Mouse (Mus musculus): ENCODE measurements around the gene Prkaca. TPM values are rescaled to one million over a fixed set of nuclear protein-coding genes. Genes with fewer than 3 reads are reported as not detected.

The Prkaca gene
- polyA plus RNA-seq, 1 experiment from 2014 or later = 156 TPM

- H3K27me3 ChIP-seq = no peaks in the 10 kb centered on the region
- H3K4me3 ChIP-seq = peak overlapping the region; percentile 85
- peak overlapping the region; percentile 82 for H3K4me2 ChIP-seq
- WGBS = 0% methylated on average over 54 of the region's 103 CpGs
- H3K36me3 ChIP-seq = peaks cover 48% of the 10 kb centered on the region
- peak overlapping the region; percentile 70 for H3K9ac ChIP-seq
- no peaks in the 10 kb centered on the region for H3K9me3 ChIP-seq
- ATAC-seq (ENCODE audit: borderline replicate concordance, extremely low read depth, low FRiP score, low TSS enrichment) = peak; percentile 89
- peaks cover 37% of the 10 kb centered on the region for H3K4me1 ChIP-seq
- peak overlapping the region; percentile 95 for H3K27ac ChIP-seq
Measured at GRCm38 (mm10) chr8:83996567-83997505, 24.0 kb downstream of the Prkaca start.

DNA sequence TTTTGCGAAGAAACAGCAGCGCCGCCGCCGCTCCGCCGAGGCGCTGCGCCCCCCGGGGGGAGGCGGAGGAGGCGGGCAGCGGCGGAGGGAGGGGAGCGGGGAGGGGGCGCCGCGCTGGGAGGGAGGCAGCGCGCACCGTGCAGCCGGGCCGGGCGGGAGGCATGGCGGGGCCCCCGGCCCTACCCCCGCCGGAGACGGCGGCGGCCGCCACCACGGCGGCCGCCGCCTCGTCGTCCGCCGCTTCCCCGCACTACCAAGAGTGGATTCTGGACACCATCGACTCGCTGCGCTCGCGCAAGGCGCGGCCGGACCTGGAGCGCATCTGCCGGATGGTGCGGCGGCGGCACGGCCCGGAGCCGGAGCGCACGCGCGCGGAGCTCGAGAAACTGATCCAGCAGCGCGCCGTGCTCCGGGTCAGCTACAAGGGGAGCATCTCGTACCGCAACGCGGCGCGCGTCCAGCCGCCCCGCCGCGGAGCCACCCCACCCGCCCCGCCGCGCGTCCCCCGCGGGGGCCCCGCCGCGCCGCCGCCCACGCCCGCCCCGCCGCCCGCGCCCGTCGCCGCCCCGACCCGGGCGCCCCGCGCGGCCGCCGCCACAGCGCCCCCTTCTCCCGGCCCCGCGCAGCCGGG is 24.8 kb downstream of the Prkaca start, which contains the start of gene Samd1:
Gene Samd1, plus strand, starts transcription at position 162 of the 631 bp plus-strand sequence.
- Histone ChIP-seq H3K4me1 (peaks cover 37% of the 10 kb centered on the region), H3K27ac (peak within 1 kb of the TSS; percentile 95), H3K36me3 (peaks cover 41% of the 10 kb centered on the region), H3K9ac (peak within 1 kb of the TSS; percentile 77), H3K27me3 (no peaks in the 10 kb centered on the region), H3K9me3 (no peaks in the 10 kb centered on the region), H3K4me2 (peak within 1 kb of the TSS; percentile 94), H3K4me3 (peak within 1 kb of the TSS; percentile 85)
- 2% methylated on average over 58 of the region's 112 CpGs for WGBS
- no peak for ATAC-seq (ENCODE audit: borderline replicate concordance, extremely low read depth, low FRiP score, low TSS enrichment)

DNA sequence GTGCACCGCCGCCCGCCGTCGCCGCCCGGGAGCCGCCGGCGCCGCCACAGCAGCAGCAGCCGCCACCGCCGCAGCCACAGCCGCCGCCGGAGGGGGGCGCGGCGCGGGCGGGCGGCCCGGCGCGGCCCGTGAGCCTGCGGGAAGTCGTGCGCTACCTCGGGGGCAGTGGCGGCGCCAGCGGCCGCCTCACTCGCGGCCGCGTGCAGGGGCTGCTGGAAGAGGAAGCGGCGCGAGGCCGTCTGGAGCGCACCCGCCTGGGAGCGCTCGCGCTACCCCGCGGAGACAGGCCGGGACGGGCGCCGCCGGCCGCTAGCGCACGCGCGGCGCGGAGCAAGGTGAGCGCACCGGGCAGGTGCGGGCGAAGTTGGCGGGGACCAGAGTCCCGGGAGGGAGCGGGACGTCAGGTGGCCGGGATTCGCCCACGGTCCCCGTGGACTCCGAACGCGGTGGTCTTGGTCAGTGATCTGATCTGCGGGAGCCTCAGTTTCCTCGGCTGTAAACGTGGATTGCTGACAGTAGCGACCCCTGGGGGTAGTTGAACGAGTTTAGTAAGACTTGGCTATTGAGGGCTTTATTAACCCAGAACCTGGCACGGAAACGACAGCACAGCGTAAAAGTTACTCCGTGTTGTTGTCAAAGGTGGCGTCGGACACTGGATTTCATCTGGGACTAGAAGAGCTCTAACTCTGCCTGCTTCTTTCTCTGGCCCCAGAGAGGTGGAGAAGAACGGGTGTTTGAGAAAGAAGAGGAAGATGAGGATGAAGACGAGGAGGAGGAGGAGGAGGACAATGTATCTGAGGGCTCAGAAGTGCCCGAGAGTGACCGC is 25.7 kb downstream of the Prkaca start:
- peaks cover 39% of the 10 kb centered on the region for H3K36me3 ChIP-seq
- peak overlapping the region; percentile 77 for H3K9ac ChIP-seq
- peak overlapping the region; percentile 82 for H3K4me3 ChIP-seq
- under 1% methylated on average over 69 of the region's 92 CpGs for WGBS
- H3K9me3 ChIP-seq = no peaks in the 10 kb centered on the region
- H3K27ac ChIP-seq = peak overlapping the region; percentile 87
- H3K4me1 ChIP-seq = peaks cover 39% of the 10 kb centered on the region
- H3K27me3 ChIP-seq = no peaks in the 10 kb centered on the region
- no peak; the same call in 1 of the 2 replicates for ATAC-seq (ENCODE audit: borderline replicate concordance, extremely low read depth, low FRiP score, low TSS enrichment)
- H3K4me2 ChIP-seq = peak overlapping the region; percentile 94

DNA sequence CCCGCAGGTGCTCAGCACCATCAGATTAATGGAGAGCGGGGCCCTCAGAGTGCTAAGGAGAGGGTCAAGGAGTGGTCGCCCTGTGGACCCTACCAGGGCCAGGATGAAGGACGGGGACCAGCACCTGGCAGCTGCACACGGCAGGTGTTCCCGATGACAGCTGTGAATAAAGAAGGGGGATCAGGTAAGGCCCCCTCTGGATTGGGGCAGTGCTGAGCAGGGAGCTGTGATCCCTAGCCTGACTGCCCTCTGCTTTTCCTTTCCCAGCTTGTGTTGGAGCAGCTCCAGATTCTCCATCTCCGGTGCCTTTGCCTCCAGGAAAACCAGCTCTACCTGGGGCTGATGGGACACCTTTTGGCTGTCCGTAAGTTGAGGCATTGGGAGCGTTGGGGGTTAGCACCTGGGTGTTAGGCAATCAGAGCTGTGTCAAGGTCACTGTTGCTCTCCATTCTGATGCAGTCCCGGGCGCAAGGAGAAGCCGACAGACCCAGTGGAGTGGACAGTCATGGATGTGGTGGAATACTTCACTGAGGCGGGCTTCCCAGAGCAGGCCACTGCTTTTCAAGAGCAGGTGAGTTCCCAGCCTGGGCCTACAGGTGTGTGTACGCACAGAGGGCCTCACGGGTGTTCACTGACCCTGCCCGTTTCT is 26.4 kb downstream of the Prkaca start:
- WGBS = 57% methylated on average over 16 of the region's 16 CpGs
- H3K4me2 ChIP-seq = peak overlapping the region; percentile 94
- H3K4me3 ChIP-seq = peak overlapping the region; percentile 82
- peak overlapping the region; percentile 77 for H3K9ac ChIP-seq
- no peaks in the 10 kb centered on the region for H3K9me3 ChIP-seq
- peaks cover 46% of the 10 kb centered on the region for H3K4me1 ChIP-seq
- peaks cover 35% of the 10 kb centered on the region for H3K36me3 ChIP-seq
- ATAC-seq (ENCODE audit: borderline replicate concordance, extremely low read depth, low FRiP score, low TSS enrichment) = no peak
- peak overlapping the region; percentile 87; the same call in 1 of the 2 replicates for H3K27ac ChIP-seq
- H3K27me3 ChIP-seq = no peaks in the 10 kb centered on the region

GRCm38 (mm10) chr8:83999825-84000224 is 27.0 kb downstream of the Prkaca start:
- no peaks in the 10 kb centered on the region for H3K9me3 ChIP-seq
- H3K4me3 ChIP-seq = peak overlapping the region; percentile 82; the same call in 1 of the 2 replicates

GRCm38 (mm10) chr8:84001281-84002000 is 28.6 kb downstream of the Prkaca start, which contains the start of gene 1700067K01Rik:
Gene 1700067K01Rik, plus strand, starts transcription at chr8:84001502.
- WGBS = 44% methylated on average over 61 of the region's 61 CpGs
- Histone ChIP-seq H3K9me3 (no peaks in the 10 kb centered on the region), H3K27ac (peak within 1 kb of the TSS; percentile 4; the same call in 1 of the 2 replicates), H3K4me3 (0 out of 2 replicates have a peak within 1 kb of the TSS, but pooled peaks have one; percentile 5), H3K4me2 (peak within 1 kb of the TSS; percentile 37), H3K9ac (no peak within 1 kb of the TSS), H3K4me1 (peaks cover 46% of the 10 kb centered on the region), H3K36me3 (peaks cover 25% of the 10 kb centered on the region), H3K27me3 (no peaks in the 10 kb centered on the region)
- ATAC-seq (ENCODE audit: borderline replicate concordance, extremely low read depth, low FRiP score, low TSS enrichment) = no peak

More at GRCm38 (mm10) chr8:83999825-84000224, 27.0 kb downstream of the Prkaca start:
- peaks cover 29% of the 10 kb centered on the region for H3K36me3 ChIP-seq
- H3K9ac ChIP-seq = no peak overlapping the region
- WGBS = 87% methylated on average over 2 of the region's 2 CpGs
- no peak for ATAC-seq (ENCODE audit: borderline replicate concordance, extremely low read depth, low FRiP score, low TSS enrichment)
- no peak overlapping the region for H3K27ac ChIP-seq
- peaks cover 49% of the 10 kb centered on the region for H3K4me1 ChIP-seq
- H3K27me3 ChIP-seq = no peaks in the 10 kb centered on the region
- H3K4me2 ChIP-seq = peak overlapping the region; percentile 94; the same call in 1 of the 2 replicates

GRCm38 (mm10) chr8:84002957-84003611 is 30.3 kb downstream of the Prkaca start:
- no peak for ATAC-seq (ENCODE audit: borderline replicate concordance, extremely low read depth, low FRiP score, low TSS enrichment)
- Histone ChIP-seq H3K9ac (no peak overlapping the region), H3K36me3 (peaks cover 25% of the 10 kb centered on the region), H3K4me2 (no peak overlapping the region), H3K9me3 (no peaks in the 10 kb centered on the region), H3K4me3 (no peak overlapping the region), H3K27me3 (no peaks in the 10 kb centered on the region), H3K4me1 (peaks cover 45% of the 10 kb centered on the region), H3K27ac (no peak overlapping the region)
- 66% methylated on average over 12 of the region's 12 CpGs for WGBS

DNA sequence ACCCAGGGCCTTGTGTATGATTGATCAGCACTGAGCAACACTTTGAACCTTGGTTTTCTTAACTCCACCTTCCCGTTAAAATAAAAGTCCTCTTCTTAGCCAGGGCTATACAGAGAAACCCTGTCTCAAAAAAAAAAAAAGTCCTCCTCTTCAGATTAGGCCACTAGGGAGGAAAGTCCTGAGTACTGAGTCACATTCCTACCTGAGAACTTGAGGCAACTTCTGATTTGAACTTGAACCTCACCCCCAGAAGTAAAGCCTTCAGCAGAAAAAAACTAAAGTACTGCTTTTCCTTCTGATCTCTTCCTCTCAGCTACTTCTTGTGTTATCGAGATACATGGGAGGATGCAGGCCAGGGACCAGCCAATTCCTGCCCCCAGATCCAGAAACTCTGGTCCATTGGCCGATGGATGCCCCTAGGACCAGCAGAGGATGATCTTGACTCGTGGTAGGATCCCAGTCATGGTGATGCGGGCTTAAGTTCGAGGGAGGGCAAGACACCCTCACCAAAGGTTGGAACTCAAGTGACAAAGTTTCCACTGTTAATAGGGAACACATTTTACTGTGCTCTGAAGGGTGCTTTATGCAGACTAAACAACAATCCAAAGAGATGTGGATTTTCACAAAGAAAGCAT is 30.9 kb downstream of the Prkaca start:
- Histone ChIP-seq H3K27me3 (0 out of 2 replicates have a peak, but pooled peaks cover 2% of the 10 kb centered on the region), H3K4me1 (peaks cover 44% of the 10 kb centered on the region), H3K36me3 (peaks cover 25% of the 10 kb centered on the region), H3K4me2 (peak overlapping the region; percentile 84), H3K9me3 (no peaks in the 10 kb centered on the region), H3K27ac (peak overlapping the region; percentile 85; the same call in 1 of the 2 replicates), H3K9ac (0 out of 2 replicates have a peak overlapping the region, but pooled peaks have one; percentile 51), H3K4me3 (peak overlapping the region; percentile 53; the same call in 1 of the 2 replicates)
- WGBS = 67% methylated on average over 6 of the region's 6 CpGs
- no peak for ATAC-seq (ENCODE audit: borderline replicate concordance, extremely low read depth, low FRiP score, low TSS enrichment)

- 1% methylated on average over 30 of the region's 30 CpGs for WGBS
- Histone ChIP-seq H3K9me3 (no peaks in the 10 kb centered on the region), H3K27ac (peak overlapping the region; percentile 85), H3K4me1 (peaks cover 37% of the 10 kb centered on the region), H3K9ac (peak overlapping the region; percentile 51), H3K4me3 (peak overlapping the region; percentile 53), H3K4me2 (peak overlapping the region; percentile 84), H3K27me3 (0 out of 2 replicates have a peak, but pooled peaks cover 3% of the 10 kb centered on the region), H3K36me3 (peaks cover 20% of the 10 kb centered on the region)
- peak; percentile 85; the same call in 1 of the 2 replicates for ATAC-seq (ENCODE audit: borderline replicate concordance, extremely low read depth, low FRiP score, low TSS enrichment)
Measured at GRCm38 (mm10) chr8:84004533-84005201, 31.9 kb downstream of the Prkaca start.
